Mouse (Mus musculus) C2C12 (cell line): ENCODE data around the gene Mon2.
"Not testable (repeated sequence)": the region's sequence is repeated elsewhere in the genome, so short reads cannot be mapped to it uniquely, and the experiment has no call there.

Source experiments
- CTCF ChIP-seq: IDR thresholded peaks from one replicate; pipeline ENCODE4 v1.5.1; 2011; ENCODE audit not compliant: control insufficient read depth, insufficient read depth, insufficient read length
- MYOD1 ChIP-seq: IDR thresholded peaks from one replicate; pipeline ENCODE4 v1.6.1; 2011; ENCODE audit warnings: low read depth; ENCODE audit not compliant: control insufficient read depth, insufficient read length
- MYOG ChIP-seq: IDR thresholded peaks from one replicate; pipeline ENCODE4 v1.6.1; 2011; ENCODE audit not compliant: control insufficient read depth, insufficient read length; ENCODE audit errors: extremely low read depth
- USF1 ChIP-seq: IDR thresholded peaks from one replicate; pipeline ENCODE4 v1.6.1; 2011; ENCODE audit warnings: low read depth, mild to moderate bottlenecking, control low read depth, moderate library complexity

DNA sequence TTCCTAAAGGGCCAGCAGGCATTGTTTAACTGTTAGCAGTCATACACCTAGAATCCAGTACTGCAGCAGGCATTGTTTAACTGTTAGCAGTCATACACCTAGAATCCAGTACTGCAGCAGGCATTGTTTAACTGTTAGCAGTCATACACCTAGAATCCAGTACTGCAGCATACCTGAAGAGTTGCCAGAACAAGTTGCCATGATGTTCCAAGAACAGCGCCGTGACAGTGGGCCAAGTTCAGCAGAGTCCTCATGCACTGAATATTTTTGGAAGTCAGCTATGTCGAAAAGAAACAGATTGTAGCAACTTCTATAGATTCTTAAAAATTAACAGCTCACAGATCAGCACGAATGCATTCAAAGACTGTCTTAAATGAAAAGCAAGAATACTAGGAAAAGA is 49.6 kb downstream of the Mon2 start:
- not testable (repeated sequence) for TF ChIP-seq MYOG, CTCF, MYOD1, USF1
